Mouse (Mus musculus) right cerebral cortex, postnatal 10 days (tissue): ENCODE measurements at regions not wholly inside any gene's neighbourhood (a gene's known extent, or its start where the extent isn't known, plus 50 kb on each side); places are given as distances from the start of the nearest gene placed in this dataset.

Experiments
- DNase-seq, 2 experiments: peaks; one replicate each; pipeline ENCODE4 v3.0.0; 2021; ENCODE audit warnings: low spot score in 2 of 2

- no peak for DNase-seq
Observed at GRCm38 (mm10) chr11:44156490-44157345, 243.1 kb upstream of the Il12b start.

GRCm38 (mm10) chr11:44158236-44158635 lies 241.6 kb upstream of the Il12b start:
- no peak for DNase-seq

- no peak for DNase-seq
Observed at GRCm38 (mm10) chr11:44161734-44162418, 238.0 kb upstream of the Il12b start.

DNA sequence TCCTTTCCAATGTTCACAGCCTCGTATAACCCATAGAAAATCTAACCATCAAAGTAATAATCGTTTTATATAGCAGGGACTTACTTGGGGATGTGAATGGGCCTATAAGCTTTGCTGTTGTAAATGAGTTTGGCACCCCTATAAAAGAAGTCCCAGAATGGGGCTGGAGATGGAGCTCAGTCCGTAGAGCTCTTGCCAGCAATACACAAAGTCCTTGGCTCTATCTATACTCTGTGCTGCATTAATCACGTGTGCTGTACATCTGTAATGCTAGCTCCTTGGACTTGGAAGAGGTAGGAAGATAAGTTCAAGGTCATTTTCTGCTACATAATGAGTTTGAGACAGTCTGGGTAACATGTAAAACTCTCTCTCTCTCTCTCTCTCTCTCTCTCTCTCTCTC lies 236.8 kb upstream of the Il12b start:
- no peak for DNase-seq

GRCm38 (mm10) chr11:44163748-44164147 lies 236.1 kb upstream of the Il12b start:
- DNase-seq = no peak

- no peak for DNase-seq
Observed at GRCm38 (mm10) chr11:44164186-44164585, 235.7 kb upstream of the Il12b start.

GRCm38 (mm10) chr11:44167724-44168500 lies 232.0 kb upstream of the Il12b start:
- DNase-seq = no peak

DNA sequence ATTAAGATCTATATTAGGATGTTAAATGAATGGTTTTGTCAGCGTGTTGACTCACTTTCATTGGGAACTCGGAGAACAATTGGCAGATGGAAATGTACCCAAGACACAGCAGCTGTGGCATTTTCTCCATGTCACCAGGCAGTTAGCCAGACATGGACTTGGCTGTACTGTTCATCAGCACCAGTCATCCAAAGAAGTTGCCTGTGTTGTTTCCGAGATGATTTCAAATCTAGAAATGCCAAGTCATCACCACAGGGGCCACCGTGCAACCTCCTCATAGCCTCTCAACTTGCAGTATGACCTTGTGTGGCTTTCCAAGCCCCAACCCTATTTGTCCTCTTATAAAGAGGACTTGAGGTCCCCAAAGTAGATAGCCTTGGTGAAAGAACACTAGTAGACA lies 227.4 kb upstream of the Il12b start:
- DNase-seq = no peak

DNA sequence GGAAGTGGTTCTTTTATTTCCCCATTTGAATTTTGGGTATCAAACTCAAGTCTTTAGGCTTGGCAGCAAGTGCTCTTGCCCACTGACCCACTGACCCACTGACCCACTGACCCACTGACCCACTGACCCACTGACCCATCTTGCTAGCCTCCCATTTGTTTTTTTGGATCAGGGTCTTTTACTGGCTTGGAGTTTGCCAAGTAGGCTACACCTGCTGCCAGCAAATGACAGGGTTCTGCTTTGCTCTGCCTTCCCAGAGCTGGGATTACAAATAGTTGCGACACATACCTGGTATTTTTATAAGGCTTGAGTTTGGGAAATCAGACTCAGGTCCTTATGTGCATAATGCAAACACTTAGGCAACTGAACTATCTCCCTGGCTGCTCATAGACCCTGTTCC lies 226.7 kb upstream of the Il12b start:
- DNase-seq = no peak

DNA sequence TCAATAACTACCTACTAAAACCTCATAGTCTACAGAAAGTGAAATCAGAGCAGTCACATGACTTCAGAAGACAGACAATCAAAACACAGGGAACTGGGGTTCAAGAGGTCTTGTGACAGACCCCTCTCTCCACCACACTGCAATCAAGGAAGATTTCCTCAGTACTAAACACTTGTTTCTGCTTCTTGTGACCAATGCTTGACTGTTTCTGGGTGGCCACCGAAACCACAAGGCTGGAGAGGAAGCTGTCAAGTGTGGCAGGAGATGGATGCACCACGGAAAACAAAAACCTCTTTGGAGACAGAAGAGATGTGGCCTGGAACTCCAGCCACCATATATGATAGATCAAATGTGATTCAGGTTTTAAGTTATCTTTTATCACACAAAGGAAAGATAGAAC lies 225.3 kb upstream of the Il12b start:
- DNase-seq = no peak

DNA sequence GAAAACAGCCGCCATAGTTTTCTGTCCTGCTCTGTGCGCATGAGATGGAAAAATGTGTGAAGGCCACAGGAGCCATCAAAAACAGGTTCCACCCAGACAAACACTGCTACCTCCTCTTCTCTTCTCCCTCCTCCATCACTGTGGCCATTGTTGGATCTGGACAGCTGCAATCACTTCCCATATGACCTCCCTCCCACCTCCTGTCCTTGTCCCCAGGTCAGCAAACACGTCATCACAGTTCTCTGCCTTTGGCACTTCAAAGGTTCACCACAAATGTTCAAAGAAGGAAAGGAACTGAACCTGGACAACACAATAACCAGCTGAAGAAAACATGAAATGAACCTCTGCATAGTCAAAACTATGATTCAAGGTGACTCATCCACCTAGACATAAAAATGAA lies 220.2 kb upstream of the Il12b start:
- DNase-seq = no peak

DNA sequence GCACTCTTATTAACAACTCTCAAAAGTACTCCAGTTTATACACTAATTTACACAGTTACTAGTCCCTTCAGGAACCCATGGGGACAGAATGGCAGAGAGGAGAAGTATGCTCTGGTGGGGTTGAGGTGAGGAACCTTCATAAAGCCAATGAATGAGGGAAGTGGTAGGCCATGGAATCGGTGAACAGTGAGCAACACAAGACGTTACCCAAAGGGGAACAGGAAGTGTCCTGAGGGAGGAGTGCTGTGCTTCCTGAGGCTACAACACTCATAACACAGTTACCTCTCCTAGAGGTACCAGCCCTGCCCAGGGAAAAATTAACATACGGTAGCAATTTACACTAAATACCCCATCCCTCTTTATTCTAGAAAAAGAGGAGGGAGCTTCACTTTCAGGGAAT lies 216.0 kb upstream of the Il12b start:
- no peak for DNase-seq

GRCm38 (mm10) chr11:44185218-44185890 lies 214.5 kb upstream of the Il12b start:
- peak; percentile 61 to 86 for DNase-seq

GRCm38 (mm10) chr11:44188202-44188601 lies 211.7 kb upstream of the Il12b start:
- DNase-seq = no peak

DNA sequence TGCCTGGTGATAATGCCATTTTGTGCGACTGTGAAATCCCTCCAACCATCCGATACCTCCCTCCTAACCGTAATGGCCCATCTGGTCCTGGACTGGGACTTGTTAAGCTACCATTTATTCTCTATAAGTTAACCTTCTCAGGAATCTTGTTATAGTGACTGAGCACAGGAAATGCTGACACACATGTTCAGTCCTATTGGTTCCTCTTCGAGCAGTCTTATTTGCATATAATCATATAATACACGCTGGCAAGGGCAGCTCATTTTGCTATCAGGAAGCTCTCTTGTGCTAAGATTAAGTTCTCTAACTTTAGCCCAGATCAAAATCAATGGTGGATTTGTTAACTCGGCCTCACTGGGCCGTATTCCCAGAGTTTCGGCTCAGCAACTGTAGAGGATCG lies 206.1 kb upstream of the Il12b start:
- no peak for DNase-seq

DNA sequence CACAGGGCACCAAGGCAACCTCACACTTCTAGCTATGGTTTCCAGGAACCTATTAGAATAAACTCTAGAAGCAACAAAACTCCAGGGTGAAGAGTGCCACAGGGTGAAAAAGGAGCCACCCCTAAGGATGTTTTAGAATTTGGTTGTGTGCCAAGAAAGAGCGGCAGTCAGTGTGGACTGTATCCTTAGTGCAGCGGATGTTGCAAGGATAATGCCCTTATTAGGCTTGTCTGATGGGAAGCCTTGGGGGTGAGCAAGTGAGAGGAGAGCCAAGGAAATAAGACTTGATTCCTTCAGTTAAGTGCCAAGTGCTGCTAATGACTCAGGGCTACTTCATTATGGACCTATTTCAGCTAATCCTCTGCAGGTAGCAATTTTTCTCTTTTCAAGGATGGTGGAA lies 197.1 kb upstream of the Il12b start:
- DNase-seq = no peak

DNA sequence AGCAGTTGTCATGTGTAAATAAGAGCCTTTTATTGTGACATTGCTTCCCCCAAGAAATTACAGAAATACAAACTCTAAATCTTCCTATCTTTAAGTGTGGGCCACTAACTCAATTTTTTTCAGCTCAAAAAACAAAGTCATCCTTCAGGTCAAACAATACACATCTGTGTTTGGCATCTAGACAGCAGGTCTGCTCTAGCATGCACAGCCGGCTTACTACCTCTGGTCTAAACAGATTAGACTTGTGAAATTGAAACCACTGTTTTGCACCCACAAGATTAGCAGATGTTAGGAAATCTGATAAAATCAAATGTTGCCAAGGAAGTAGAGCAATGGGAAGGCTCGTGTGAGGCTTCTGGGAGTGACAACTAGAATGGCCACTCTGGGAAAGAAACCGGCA lies 195.5 kb upstream of the Il12b start:
- DNase-seq = no peak

GRCm38 (mm10) chr11:44206866-44207265 lies 193.0 kb upstream of the Il12b start:
- DNase-seq = no peak

- DNase-seq = peak; percentile 31 to 44
Observed at GRCm38 (mm10) chr11:44211871-44212441, 187.9 kb upstream of the Il12b start.

DNA sequence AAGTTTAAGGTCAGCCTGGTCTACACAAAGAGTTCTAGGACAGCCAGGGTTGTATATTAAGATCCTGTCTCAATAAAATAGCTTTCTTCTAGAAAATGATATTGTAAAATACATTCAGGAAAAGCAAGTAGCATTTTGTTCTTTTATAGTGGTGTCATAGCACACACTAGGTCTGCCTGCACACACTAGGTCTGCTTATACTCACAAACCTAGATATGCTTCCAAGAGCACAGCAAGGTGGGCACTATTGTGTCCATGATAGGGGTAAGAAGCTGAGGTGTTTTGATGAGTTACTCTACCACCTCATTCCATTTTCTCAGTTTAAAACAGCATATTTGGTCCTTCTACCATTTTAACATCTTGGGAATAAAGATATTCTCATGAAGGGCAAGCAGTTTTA lies 185.8 kb upstream of the Il12b start:
- no peak for DNase-seq

DNA sequence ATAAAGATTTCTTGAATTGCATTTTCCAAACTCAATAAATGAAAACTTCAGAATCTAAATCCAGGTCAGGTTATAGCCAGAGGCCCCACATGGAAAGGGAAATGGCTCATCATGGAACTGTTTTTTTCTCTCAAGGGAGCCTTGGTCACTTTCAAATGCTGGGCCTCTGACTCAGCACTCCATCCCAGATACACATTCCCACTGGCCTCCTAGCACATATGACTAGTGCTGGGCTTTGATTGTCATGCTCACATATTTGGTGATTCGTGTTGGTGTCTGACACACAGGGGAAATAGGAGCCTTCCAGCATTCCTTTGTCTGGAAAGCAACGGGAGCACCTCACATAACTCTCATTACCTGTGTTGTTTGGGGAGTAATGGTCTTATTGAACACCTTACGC lies 183.5 kb upstream of the Il12b start:
- DNase-seq = no peak

DNA sequence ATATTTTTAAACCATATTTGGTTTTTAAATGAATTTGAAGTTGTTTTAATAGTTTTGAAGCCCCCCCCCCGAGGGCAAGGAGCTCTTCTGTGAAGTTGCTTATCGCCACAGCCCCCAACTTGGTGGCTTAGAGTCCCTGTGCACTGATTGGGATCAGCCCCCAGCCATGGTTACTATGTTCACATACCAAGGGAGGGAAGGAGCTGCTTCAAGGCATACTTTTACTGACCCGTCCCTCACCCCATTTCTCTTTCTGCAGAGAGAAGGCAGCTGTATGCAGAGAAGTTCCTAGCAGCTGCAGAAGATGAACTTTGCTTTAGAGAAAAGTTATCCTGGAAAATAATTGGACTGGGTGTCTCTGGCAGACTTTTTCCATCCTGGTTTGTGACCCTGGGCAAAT lies 179.9 kb upstream of the Il12b start:
- DNase-seq = no peak
